Mouse (Mus musculus) lung, adult 2 months (tissue): ENCODE data around the gene Epp13. TPM values are rescaled to one million over a fixed set of nuclear protein-coding genes. Genes with fewer than 3 reads are reported as not detected.
A peak's percentile ranks its signal among the peaks of the same experiment; 100 is the strongest.
"Not testable (repeated sequence)": the region's sequence is repeated elsewhere in the genome, so short reads cannot be mapped to it uniquely, and the experiment has no call there.

Source experiments
- DNase-seq: peaks from one replicate; pipeline ENCODE4 v3.0.0; 2022
- H3K4me1 ChIP-seq: fragments of 200-500 bp; 2 replicates; pipeline ENCODE4 v1.6.1; 2011; ENCODE audit warnings: low read length; ENCODE audit not compliant: control insufficient read depth, insufficient read depth
- H3K4me3 ChIP-seq: fragments of 200-500 bp; replicated peaks from 2 replicates; pipeline ENCODE3; 2011; ENCODE audit warnings: low read depth, mild to moderate bottlenecking, control low read depth, low read length; ENCODE audit errors: extremely low read depth
- CTCF ChIP-seq: fragments of 200-500 bp; IDR thresholded peaks from 2 replicates; pipeline ENCODE4 v1.5.1; 2011; ENCODE audit warnings: mild to moderate bottlenecking, low read length, control low read depth; ENCODE audit not compliant: insufficient read depth
- POLR2A ChIP-seq: fragments of 200-500 bp; IDR thresholded peaks from 2 replicates; pipeline ENCODE4 v1.6.1; 2011; ENCODE audit warnings: low read depth, mild to moderate bottlenecking, control low read depth, low read length, borderline replicate concordance; ENCODE audit errors: extremely low read depth
- whole genome bisulfite sequencing: fragments of 180-500 bp; shearing (Covaris S2); methylation state at CpG from one replicate; pipeline ENCODE4 v1.1.7; 2018; 5-methylcytosine and 5-hydroxymethylcytosine counted together
- polyA plus RNA-seq: library from polyadenylated mRNA; depleted of rRNA; stranded (reverse); fragments of >200 nt; gene quantifications from 2 replicates; pipeline ENCODE4 v1.2.3, GENCODE M21; 2012; rRNA removed

The Epp13 gene
- polyA plus RNA-seq, 1 experiment, result not detected

DNA sequence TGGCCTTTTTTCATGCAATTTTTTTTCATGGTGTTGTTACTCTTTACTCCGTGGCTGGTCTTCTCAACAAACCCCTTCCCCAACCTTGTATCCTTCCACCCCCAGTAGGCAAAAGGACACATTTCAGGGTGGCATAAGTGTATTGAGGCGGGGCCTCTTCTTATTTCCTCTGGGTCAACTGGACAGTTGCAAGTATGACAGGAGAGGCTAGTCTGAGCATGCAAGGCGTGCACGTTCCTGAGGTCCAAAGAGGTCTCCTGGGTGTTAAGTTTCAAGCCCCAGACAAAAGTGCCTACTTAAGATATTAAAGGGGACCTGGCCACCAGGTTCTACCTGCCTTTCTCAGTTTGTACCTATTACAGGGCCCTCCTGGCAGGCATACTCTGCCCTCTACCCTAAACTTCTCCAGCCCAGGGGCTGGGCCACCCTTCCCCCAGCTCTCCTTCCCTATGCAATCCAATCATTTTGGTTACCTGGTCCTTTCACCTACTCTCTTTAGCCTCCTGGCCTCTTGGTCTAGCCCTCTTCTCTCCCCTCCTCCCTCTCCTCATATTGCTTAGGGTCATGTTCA, 32.0 kb downstream of the Epp13 start:
- Histone ChIP-seq H3K4me3 (no peak overlapping the region), H3K4me1 (no peaks in the 10 kb centered on the region)
- TF ChIP-seq CTCF (no peak), POLR2A (no peak)
- no peak for DNase-seq
- 79% methylated on average over 4 of the region's 4 CpGs for WGBS

DNA sequence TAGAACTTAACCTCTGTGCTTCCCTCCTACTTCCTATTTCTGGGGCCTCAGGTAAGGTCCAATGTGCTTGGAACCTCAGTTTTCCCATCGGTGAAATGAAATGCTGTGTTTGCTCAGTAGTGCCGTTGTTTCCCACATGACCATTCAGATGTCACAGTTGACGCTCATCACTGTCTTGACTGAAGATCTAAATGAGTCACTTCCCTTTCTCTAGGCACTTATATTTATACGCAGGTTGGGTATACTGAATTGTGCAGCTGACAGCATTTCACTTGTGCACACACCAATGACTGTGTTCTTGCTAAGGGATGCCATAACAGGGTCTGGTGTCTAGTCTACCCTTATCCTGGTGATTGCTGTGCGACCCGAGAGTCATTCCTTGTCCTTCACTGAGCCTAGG, 32.9 kb downstream of the Epp13 start:
- TF ChIP-seq POLR2A (no peak), CTCF (no peak)
- no peak for DNase-seq
- H3K4me3 ChIP-seq, result no peak overlapping the region
- H3K4me1 ChIP-seq, result no peaks in the 10 kb centered on the region
- 73% methylated on average over 6 of the region's 6 CpGs for WGBS

DNA sequence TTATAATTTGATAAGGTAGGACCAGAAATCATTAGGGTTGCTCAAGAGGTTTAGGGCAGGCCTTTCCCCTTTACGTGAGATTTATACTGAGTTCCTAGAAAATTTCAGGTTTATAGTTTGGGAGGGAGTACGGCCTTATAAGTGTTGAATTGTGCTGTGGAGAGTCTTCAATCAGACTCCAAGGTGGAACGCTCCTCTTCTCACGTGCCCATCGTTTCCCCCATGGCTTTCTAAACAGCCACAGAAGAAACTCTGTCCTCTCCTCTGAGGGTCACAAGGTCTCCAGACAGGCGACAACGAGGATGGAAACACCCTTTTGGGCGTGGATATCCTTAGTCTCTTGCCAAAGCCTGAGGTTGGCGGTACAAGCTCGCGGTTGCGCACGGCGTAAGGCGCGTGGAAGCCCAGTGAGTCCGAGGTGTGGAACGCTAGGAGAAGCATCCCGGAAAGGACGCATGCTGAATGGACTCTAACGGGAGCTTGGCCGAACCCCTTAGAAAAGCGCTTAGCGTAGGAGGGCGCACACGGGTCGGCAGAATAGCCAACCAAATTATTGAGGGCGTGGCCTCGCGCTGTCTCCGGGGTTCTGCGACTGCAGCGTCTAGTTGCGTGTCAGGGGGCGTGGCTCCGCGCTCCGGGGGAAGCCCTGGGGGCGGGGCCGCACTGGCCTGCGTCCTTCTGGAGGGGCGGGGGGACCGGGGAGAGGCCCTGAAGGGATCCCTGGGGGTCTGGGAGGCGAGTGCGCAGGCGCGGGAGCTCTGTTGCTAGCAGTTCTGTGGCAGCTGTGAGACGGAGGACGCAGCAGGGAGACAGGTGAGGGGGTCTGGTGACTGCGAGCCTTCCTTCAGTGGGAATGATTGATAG, 33.6 kb downstream of the Epp13 start, which contains the start of gene Zfp667:
Zfp667 (plus strand) TSS at position 738 of the 864 bp plus-strand sequence.
- 2% methylated on average over 49 of the region's 50 CpGs for whole genome bisulfite sequencing

DNA sequence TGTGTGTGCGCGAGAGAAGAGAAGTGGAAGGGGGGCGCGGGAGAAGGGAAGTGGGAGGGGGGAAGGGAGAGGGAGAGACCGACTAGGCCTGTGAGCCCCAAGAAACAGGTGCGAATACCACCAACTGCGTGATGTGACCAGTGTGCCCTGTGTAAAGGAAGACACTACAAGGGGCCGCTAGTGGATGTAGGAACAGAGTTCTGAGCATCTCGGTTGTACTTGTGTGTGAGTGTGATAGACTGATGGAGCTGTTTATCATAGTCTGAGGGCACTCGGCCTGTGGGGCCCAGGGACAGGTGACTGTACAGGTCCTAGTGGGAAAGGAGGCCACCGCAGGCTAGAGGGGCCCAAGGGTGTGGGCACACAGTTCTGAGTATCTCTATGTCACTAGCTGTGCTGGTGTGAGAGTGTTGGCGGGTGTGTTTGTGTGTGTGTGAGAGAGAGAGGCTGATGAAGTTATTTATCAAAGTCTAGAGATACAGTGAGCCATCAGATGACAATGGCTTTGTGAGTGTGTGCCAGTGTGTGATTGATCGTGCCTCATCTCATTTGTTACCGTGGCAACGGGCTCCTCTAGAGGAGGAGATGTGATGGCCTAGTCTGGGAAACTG, 34.5 kb downstream of the Epp13 start:
- no peak for DNase-seq
- 24% methylated on average over 15 of the region's 15 CpGs for WGBS
- Histone ChIP-seq H3K4me3 (peak overlapping the region; percentile 83), H3K4me1 (no peaks in the 10 kb centered on the region)
- no peak for TF ChIP-seq POLR2A
- TF ChIP-seq CTCF, result no peak

More for the DNA sequence above, 33.6 kb downstream of the Epp13 start, which contains the start of gene Zfp667:
- Histone ChIP-seq H3K4me1 (no peaks in the 10 kb centered on the region), H3K4me3 (peak within 1 kb of the TSS; percentile 85)
- TF ChIP-seq POLR2A (peak; percentile 66; the same call in 1 of the 2 replicates), CTCF (no peak)
- peak; percentile 95 for DNase-seq

DNA sequence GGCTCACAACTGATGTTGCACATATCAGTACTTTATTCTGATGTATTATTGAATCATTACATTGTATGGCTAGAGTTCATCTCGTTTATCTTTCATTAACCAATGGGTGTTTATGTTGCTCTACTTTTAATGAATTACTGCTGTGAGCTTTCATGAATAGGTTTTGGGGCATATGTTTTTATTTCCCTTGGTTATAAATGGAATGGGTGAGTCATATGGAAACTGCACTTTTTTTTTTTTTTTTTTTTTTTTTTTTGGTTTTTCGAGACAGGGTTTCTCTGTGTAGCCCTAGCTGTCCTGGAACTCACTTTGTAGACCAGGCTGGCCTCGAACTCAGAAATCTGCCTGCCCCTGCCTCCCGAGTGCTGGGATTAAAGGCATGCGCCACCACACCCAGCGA, 38.6 kb downstream of the Epp13 start:
- not testable (repeated sequence) for DNase-seq, H3K4me3 ChIP-seq, H3K4me1 ChIP-seq
- WGBS, result 83% methylated on average over 6 of the region's 6 CpGs

DNA sequence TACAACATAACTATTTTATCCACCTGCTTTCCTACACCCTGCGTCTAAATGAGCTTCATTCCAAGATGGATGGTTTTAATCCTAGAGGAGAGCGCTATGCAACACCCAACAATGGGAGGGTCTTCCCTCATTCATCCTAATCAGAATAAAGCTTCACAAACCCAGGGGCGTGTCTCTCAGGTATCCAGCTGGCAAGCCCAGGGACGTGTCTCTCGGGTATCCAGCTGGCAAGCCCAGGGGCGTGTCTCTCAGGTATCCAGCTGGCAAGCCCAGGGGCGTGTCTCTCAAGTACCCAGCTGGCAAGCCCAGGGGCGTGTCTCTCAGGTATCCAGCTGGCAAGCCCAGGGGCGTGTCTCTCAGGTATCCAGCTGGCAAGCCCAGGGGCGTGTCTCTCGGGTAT, 48.3 kb downstream of the Epp13 start:
- DNase-seq, H3K4me3 ChIP-seq, H3K4me1 ChIP-seq: not testable (repeated sequence)
- 69% methylated on average over 11 of the region's 11 CpGs for whole genome bisulfite sequencing

DNA sequence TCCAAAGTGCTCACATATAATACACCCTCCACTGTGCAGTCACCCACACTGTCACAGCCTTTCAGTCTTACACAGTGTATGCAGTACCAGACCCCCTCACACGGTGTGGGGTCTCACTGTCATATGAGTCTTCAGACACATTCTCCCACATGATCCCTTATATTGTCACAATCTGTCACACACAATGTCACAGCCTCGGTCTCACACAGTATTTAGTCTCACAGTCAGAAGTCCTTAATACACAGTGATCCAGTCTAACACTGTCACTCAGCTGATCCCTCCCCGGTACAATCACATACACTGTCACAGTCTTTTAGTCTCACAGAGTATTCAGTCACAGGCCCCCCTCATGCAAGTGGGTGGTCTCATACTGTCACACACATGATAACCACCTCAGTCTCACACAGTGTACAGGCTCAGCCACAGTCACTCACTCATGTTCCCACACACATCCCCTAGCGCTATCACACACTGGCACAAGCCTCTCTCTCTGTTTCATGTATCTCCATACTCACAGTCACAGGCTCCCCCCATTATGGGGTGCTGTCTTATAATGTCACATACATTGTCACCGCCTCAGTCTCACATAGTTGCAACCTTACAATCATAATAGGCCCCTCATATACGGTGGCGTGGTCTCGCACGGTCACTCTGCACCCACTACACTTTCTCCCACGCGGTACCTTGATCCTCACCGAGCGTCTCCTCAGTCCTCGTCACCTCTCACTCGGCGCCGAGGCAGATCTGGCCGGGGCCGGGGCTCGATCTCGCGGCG, 78.1 kb downstream of the Epp13 start:
- Histone ChIP-seq H3K4me1 (peaks cover 7% of the 10 kb centered on the region), H3K4me3 (peak overlapping the region; percentile 66)
- 14% methylated on average over 23 of the region's 23 CpGs for WGBS
- TF ChIP-seq POLR2A, result no peak
- TF ChIP-seq CTCF, result no peak
- no peak for DNase-seq

DNA sequence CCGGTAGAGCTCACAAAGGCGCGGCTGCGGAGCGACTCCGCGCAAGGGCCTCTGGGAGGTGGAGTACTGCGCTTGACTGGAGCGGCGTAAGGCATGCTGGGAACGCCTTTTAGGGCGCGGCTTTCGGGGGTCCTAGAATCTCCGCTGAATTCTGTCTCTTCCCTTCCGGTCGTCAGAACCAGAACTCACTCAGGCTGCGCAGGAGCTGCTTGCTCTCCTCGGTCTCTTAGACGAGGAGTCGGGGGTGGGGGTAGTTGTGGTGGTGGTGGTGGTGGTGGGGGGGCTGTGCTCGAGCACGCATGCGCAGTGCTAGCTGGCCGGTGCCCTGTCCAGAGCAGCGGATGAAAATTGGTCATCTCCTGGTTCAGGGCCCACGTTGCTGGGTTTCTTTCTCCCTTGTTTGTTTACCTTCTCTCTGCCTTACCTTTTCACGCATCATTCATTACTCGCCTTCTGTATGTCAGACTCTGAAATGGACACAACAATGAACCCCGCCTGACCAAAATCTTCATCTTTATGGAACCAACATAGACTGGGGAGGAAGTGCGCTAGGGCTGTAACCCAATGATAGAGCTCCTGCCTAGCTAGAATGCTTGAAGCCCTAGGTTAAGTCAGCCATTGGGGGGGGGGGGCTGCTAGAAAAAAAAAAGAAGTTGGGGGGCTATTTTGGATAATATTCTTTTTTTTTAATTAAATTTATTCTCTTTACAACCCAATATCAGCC, 78.9 kb downstream of the Epp13 start, which contains the start of gene Zfp583:
Zfp583 (minus strand) TSS at position 53 of the 724 bp plus-strand sequence.
- 6% methylated on average over 31 of the region's 31 CpGs for WGBS
- Histone ChIP-seq H3K4me3 (peak within 1 kb of the TSS; percentile 66), H3K4me1 (peaks cover 7% of the 10 kb centered on the region)
- DNase-seq, result peak; percentile 75
- TF ChIP-seq CTCF (no peak), POLR2A (peak; percentile 36; the same call in 1 of the 2 replicates)

Other genes starting within 250 kb of the Epp13 start
- gene Vmn1r65, start 241.7 kb upstream of the Epp13 start, polyA plus RNA-seq, result not detected in 2 replicates
- not detected in 2 replicates for gene Nlrp4c, start 207.5 kb upstream of the Epp13 start, polyA plus RNA-seq
- gene Zfp787, start 96.7 kb upstream of the Epp13 start, polyA plus RNA-seq, result 38.4 and 44.0 TPM in 2 replicates
- gene Zfp444, start 80.5 kb upstream of the Epp13 start, polyA plus RNA-seq, result 35.2 and 36.7 TPM in 2 replicates
- not detected in 2 replicates for gene Galp, start 55.6 kb upstream of the Epp13 start, polyA plus RNA-seq
- gene Zscan5b, start 30.4 kb upstream of the Epp13 start, polyA plus RNA-seq, result not detected in 2 replicates
- 0.45 and 1.1 TPM in 2 replicates for gene Zfp667, start 33.9 kb downstream of the Epp13 start, polyA plus RNA-seq
- gene Zfp583, start 78.6 kb downstream of the Epp13 start, polyA plus RNA-seq, result 0.42 and 0.76 TPM in 2 replicates
- gene Gm3854, start 91.0 kb downstream of the Epp13 start, polyA plus RNA-seq, result 0.07 and 0.21 TPM in 2 replicates
- 0.35 and 0.59 TPM in 2 replicates for gene Zfp78, start 110.6 kb downstream of the Epp13 start, polyA plus RNA-seq
- 2.0 and 3.9 TPM in 2 replicates for gene Zfp28, start 130.6 kb downstream of the Epp13 start, polyA plus RNA-seq
- not detected in 2 replicates for gene Smim17, start 146.0 kb downstream of the Epp13 start, polyA plus RNA-seq
- 0.03 TPM in 1 of 2 replicates, not detected in the other for gene Gm20715, start 157.6 kb downstream of the Epp13 start, polyA plus RNA-seq
- not detected in 2 replicates for gene Olfr1344, start 186.0 kb downstream of the Epp13 start, polyA plus RNA-seq
- not detected in 2 replicates for gene Olfr1336, start 203.5 kb downstream of the Epp13 start, polyA plus RNA-seq
- not detected in 2 replicates for gene Olfr1346, start 214.4 kb downstream of the Epp13 start, polyA plus RNA-seq
- gene Olfr5, start 234.2 kb downstream of the Epp13 start, polyA plus RNA-seq, result not detected in 2 replicates
- gene Olfr1347, start 247.0 kb downstream of the Epp13 start, polyA plus RNA-seq, result not detected in 2 replicates